Mouse (Mus musculus) kidney, embryonic 16.5 days (tissue): Measurements from ENCODE around the gene Per1. TPM values are rescaled to one million over a fixed set of nuclear protein-coding genes. Genes with fewer than 3 reads are reported as not detected.

ENCODE experiments used
- ATAC-seq: fragments of 200-750 bp; cut with Nextera tagmentation; 2 replicates; pipeline ENCODE4 v1.8.0; 2017; ENCODE audit warnings: moderate TSS enrichment; ENCODE audit not compliant: low FRiP score, low TSS enrichment
- H3K27ac ChIP-seq: fragments of 300-500 bp; sonication (generic); 2 replicates; pipeline ENCODE4 v1.5.1; 2014; ENCODE audit warnings: low read length
- H3K27me3 ChIP-seq: fragments of 300-500 bp; sonication (generic); 2 replicates; pipeline ENCODE4 v1.6.1; 2014; ENCODE audit warnings: low read length, control low read depth, mixed read lengths; ENCODE audit not compliant: insufficient read depth
- H3K36me3 ChIP-seq: fragments of 300-500 bp; sonication (generic); 2 replicates; pipeline ENCODE4 v1.6.1; 2014; ENCODE audit warnings: low read length, control low read depth, mixed read lengths; ENCODE audit not compliant: insufficient read depth
- H3K4me1 ChIP-seq: fragments of 300-500 bp; sonication (generic); 2 replicates; pipeline ENCODE4 v1.6.1; 2014; ENCODE audit warnings: low read length, control low read depth, mixed read lengths; ENCODE audit not compliant: insufficient read depth
- H3K4me2 ChIP-seq: fragments of 300-500 bp; sonication (generic); replicated peaks from 2 replicates; pipeline ENCODE4 v1.6.1; 2014; ENCODE audit warnings: low read depth, low read length
- H3K4me3 ChIP-seq: fragments of 300-500 bp; sonication (generic); 2 replicates; pipeline ENCODE4 v1.5.1; 2014; ENCODE audit warnings: mild to moderate bottlenecking, low read length
- H3K9ac ChIP-seq: fragments of 300-500 bp; sonication (generic); replicated peaks from 2 replicates; pipeline ENCODE4 v1.6.1; 2014; ENCODE audit warnings: low read length
- H3K9me3 ChIP-seq: fragments of 300-500 bp; sonication (generic); 2 replicates; pipeline ENCODE4 v1.6.1; 2016; ENCODE audit warnings: low read length, control low read depth
- WGBS: fragments of 180-500 bp; shearing (Covaris S2); extraction: QIAGEN DNeasy Blood & Tissue Kit; methylation state at CpG from one replicate; pipeline ENCODE4 v1.1.7; 2014; 5-methylcytosine and 5-hydroxymethylcytosine counted together
- polyA plus RNA-seq: library from polyadenylated mRNA; unstranded; fragments of >200 nt; fragmentation: Nextera tagmentation; extraction: Ambion mirVana; gene quantifications from 2 replicates; pipeline ENCODE4 v1.2.1, GENCODE M21; 2015

Per1 gene
- polyA plus RNA-seq, 1 experiment from 2014 or later: 11.4 TPM

- Histone ChIP-seq H3K9ac (peak overlapping the region; percentile 69), H3K9me3 (no peaks in the 10 kb centered on the region), H3K27me3 (no peaks in the 10 kb centered on the region), H3K36me3 (no peaks in the 10 kb centered on the region), H3K4me3 (peak overlapping the region; percentile 41), H3K4me1 (peaks cover 18% of the 10 kb centered on the region), H3K27ac (peak overlapping the region; percentile 94), H3K4me2 (peak overlapping the region; percentile 55)
- no peak for ATAC-seq
- 87% methylated on average over 11 of the region's 11 CpGs for WGBS
Observed at GRCm38 (mm10) chr11:69072234-69072633, 22.8 kb upstream of the Per1 start.

- no peaks in the 10 kb centered on the region for H3K27me3 ChIP-seq
- peak overlapping the region; percentile 55 for H3K4me2 ChIP-seq
- H3K4me1 ChIP-seq: peaks cover 16% of the 10 kb centered on the region
- H3K27ac ChIP-seq: peak overlapping the region; percentile 94
- no peak for ATAC-seq
- H3K9ac ChIP-seq: peak overlapping the region; percentile 69
- no peaks in the 10 kb centered on the region for H3K9me3 ChIP-seq
- peak overlapping the region; percentile 41 for H3K4me3 ChIP-seq
- 10% methylated on average over 9 of the region's 9 CpGs for WGBS
- H3K36me3 ChIP-seq: no peaks in the 10 kb centered on the region
Observed at GRCm38 (mm10) chr11:69072666-69073064, 22.4 kb upstream of the Per1 start.

- 0% methylated on average over 14 of the region's 14 CpGs for WGBS
- peak; percentile 62; the same call in 1 of the 2 replicates for ATAC-seq
- H3K9ac ChIP-seq: peak overlapping the region; percentile 69
- H3K27ac ChIP-seq: peak overlapping the region; percentile 94
- H3K4me3 ChIP-seq: peak overlapping the region; percentile 41
- peaks cover 18% of the 10 kb centered on the region for H3K4me1 ChIP-seq
- no peaks in the 10 kb centered on the region for H3K9me3 ChIP-seq
- no peaks in the 10 kb centered on the region for H3K27me3 ChIP-seq
- H3K4me2 ChIP-seq: peak overlapping the region; percentile 55
- H3K36me3 ChIP-seq: no peaks in the 10 kb centered on the region
Observed at GRCm38 (mm10) chr11:69073065-69073888, 21.7 kb upstream of the Per1 start.

- 37% methylated on average over 6 of the region's 6 CpGs for WGBS
- Histone ChIP-seq H3K27me3 (no peaks in the 10 kb centered on the region), H3K4me1 (peaks cover 24% of the 10 kb centered on the region), H3K9me3 (no peaks in the 10 kb centered on the region), H3K27ac (peak overlapping the region; percentile 94), H3K4me2 (no peak overlapping the region), H3K9ac (0 out of 2 replicates have a peak overlapping the region, but pooled peaks have one; percentile 2), H3K36me3 (no peaks in the 10 kb centered on the region), H3K4me3 (no peak overlapping the region)
- ATAC-seq: no peak
Observed at GRCm38 (mm10) chr11:69073951-69074775, 20.9 kb upstream of the Per1 start.

GRCm38 (mm10) chr11:69074776-69075069 is 20.3 kb upstream of the Per1 start:
- 43% methylated on average over 2 of the region's 2 CpGs for WGBS
- Histone ChIP-seq H3K9ac (no peak overlapping the region), H3K4me3 (no peak overlapping the region), H3K36me3 (no peaks in the 10 kb centered on the region), H3K4me2 (no peak overlapping the region), H3K27ac (peak overlapping the region; percentile 94; the same call in 1 of the 2 replicates), H3K4me1 (peaks cover 23% of the 10 kb centered on the region), H3K9me3 (no peaks in the 10 kb centered on the region), H3K27me3 (no peaks in the 10 kb centered on the region)
- ATAC-seq: no peak

- H3K4me3 ChIP-seq: no peak overlapping the region
- no peak overlapping the region for H3K4me2 ChIP-seq
- H3K27ac ChIP-seq: no peak overlapping the region
- no peaks in the 10 kb centered on the region for H3K36me3 ChIP-seq
- no peak overlapping the region for H3K9ac ChIP-seq
- peaks cover 20% of the 10 kb centered on the region for H3K4me1 ChIP-seq
- ATAC-seq: no peak
- H3K27me3 ChIP-seq: no peaks in the 10 kb centered on the region
- H3K9me3 ChIP-seq: no peaks in the 10 kb centered on the region
- WGBS: 61% methylated on average over 8 of the region's 9 CpGs
Observed at GRCm38 (mm10) chr11:69075764-69076479, 19.1 kb upstream of the Per1 start.

- ATAC-seq: no peak
- Histone ChIP-seq H3K9me3 (no peaks in the 10 kb centered on the region), H3K27me3 (no peaks in the 10 kb centered on the region), H3K4me2 (no peak overlapping the region), H3K4me1 (peaks cover 14% of the 10 kb centered on the region), H3K4me3 (no peak overlapping the region), H3K36me3 (no peaks in the 10 kb centered on the region), H3K27ac (no peak overlapping the region), H3K9ac (no peak overlapping the region)
- 64% methylated on average over 5 of the region's 5 CpGs for WGBS
Observed at GRCm38 (mm10) chr11:69076572-69076971, 18.4 kb upstream of the Per1 start.

- Histone ChIP-seq H3K9ac (no peak overlapping the region), H3K4me2 (no peak overlapping the region), H3K9me3 (no peaks in the 10 kb centered on the region), H3K4me3 (no peak overlapping the region), H3K36me3 (no peaks in the 10 kb centered on the region), H3K27me3 (no peaks in the 10 kb centered on the region), H3K4me1 (peaks cover 12% of the 10 kb centered on the region), H3K27ac (no peak overlapping the region)
- WGBS: 78% methylated on average over 9 of the region's 9 CpGs
- ATAC-seq: no peak
Observed at GRCm38 (mm10) chr11:69077316-69077715, 17.7 kb upstream of the Per1 start.

GRCm38 (mm10) chr11:69078041-69078440 is 17.0 kb upstream of the Per1 start:
- 54% methylated on average over 6 of the region's 6 CpGs for WGBS
- peaks cover 8% of the 10 kb centered on the region for H3K4me1 ChIP-seq
- H3K4me3 ChIP-seq: no peak overlapping the region
- no peak overlapping the region for H3K27ac ChIP-seq
- H3K4me2 ChIP-seq: no peak overlapping the region
- no peaks in the 10 kb centered on the region for H3K36me3 ChIP-seq
- no peaks in the 10 kb centered on the region for H3K27me3 ChIP-seq
- no peak overlapping the region for H3K9ac ChIP-seq
- H3K9me3 ChIP-seq: no peaks in the 10 kb centered on the region
- no peak for ATAC-seq
